Mouse (Mus musculus): ENCODE results near the gene Hmox2.
"Not testable (repeated sequence)": the region's sequence is repeated elsewhere in the genome, so short reads cannot be mapped to it uniquely, and the experiment has no call there.

Hmox2 gene

GRCm38 (mm10) chr16:4725780-4726527 is at the start of gene Hmox2:
Gene Hmox2 (plus strand): TSS chr16:4726361.
- peak; percentile 96 for DNase-seq

- no peak for DNase-seq
These were observed 49.3 kb upstream of the Hmox2 start for GRCm38 (mm10) chr16:4676836-4677235.

GRCm38 (mm10) chr16:4678080-4678479 is 48.1 kb upstream of the Hmox2 start:
- DNase-seq = no peak

GRCm38 (mm10) chr16:4679121-4680018 is 46.8 kb upstream of the Hmox2 start, which contains the start of gene Coro7:
Gene Coro7 (minus strand): TSS chr16:4679777.
- peak; percentile 96 for DNase-seq

GRCm38 (mm10) chr16:4680922-4681455 is 45.2 kb upstream of the Hmox2 start:
- not testable (repeated sequence) for DNase-seq

GRCm38 (mm10) chr16:4682628-4683179 is 43.5 kb upstream of the Hmox2 start:
- DNase-seq = no peak

- DNase-seq = no peak
These were observed 43.0 kb upstream of the Hmox2 start for GRCm38 (mm10) chr16:4683193-4683580.

- peak; percentile 97 for DNase-seq
These were observed 42.3 kb upstream of the Hmox2 start for GRCm38 (mm10) chr16:4683581-4684456.

- no peak for DNase-seq
These were observed 41.7 kb upstream of the Hmox2 start for GRCm38 (mm10) chr16:4684457-4684791.

- DNase-seq = not testable (repeated sequence)
These were observed 36.8 kb upstream of the Hmox2 start for GRCm38 (mm10) chr16:4689371-4689770.

GRCm38 (mm10) chr16:4701211-4701610 is 24.9 kb upstream of the Hmox2 start:
- peak; percentile 33 for DNase-seq

GRCm38 (mm10) chr16:4702646-4703045 is 23.5 kb upstream of the Hmox2 start:
- no peak for DNase-seq

GRCm38 (mm10) chr16:4705541-4705940 is 20.6 kb upstream of the Hmox2 start:
- DNase-seq = no peak

GRCm38 (mm10) chr16:4711173-4711572 is 15.0 kb upstream of the Hmox2 start:
- DNase-seq = no peak

GRCm38 (mm10) chr16:4713861-4714710 is 12.1 kb upstream of the Hmox2 start:
- DNase-seq = no peak

- no peak for DNase-seq
These were observed 8.3 kb upstream of the Hmox2 start for GRCm38 (mm10) chr16:4717866-4718265.

- DNase-seq = peak; percentile 73
These were observed 7.2 kb upstream of the Hmox2 start, which contains the start of gene Nmral1 for GRCm38 (mm10) chr16:4718753-4719518. Gene Nmral1 (minus strand): TSS chr16:4719356.

GRCm38 (mm10) chr16:4722128-4722914 is 3.8 kb upstream of the Hmox2 start:
- DNase-seq = no peak

GRCm38 (mm10) chr16:4722915-4723209 is 3.3 kb upstream of the Hmox2 start:
- no peak for DNase-seq

- DNase-seq = peak; percentile 28
These were observed 895 bp upstream of the Hmox2 start for GRCm38 (mm10) chr16:4725266-4725665.
